24 mouse cellular contexts compared by ENCODE assay signal in genomic region chr2:103274803-103275202, GRCm38 (mm10). TPM values are rescaled to one million over a fixed set of nuclear protein-coding genes. Genes with fewer than 3 reads are reported as not detected.
DNase-seq lines count a peak whose midpoint lies in the region; TF ChIP-seq lines count a peak whose summit lies in the region.
"Had no signal": no experiment of that assay in that cellular context is flagged by ENCODE, and none has a peak within 500 bp of the region (broad histone marks: within the 10 kb centered on the region; RNA-seq: fewer than 3 reads in every experiment).

No protein-coding gene starts in this region.

- no peaks in the 10 kb centered on the region for H3K9me3 ChIP-seq in limb, embryonic 10.5 days (replicated peaks)
- H3K9me3 ChIP-seq: forebrain, embryonic 15.5 days; heart, embryonic 13.5 days; limb, embryonic 12.5 days; midbrain, embryonic 12.5 days; neural tube, embryonic 15.5 days had no signal

- H3K27me3 ChIP-seq in limb, embryonic 10.5 days (ENCODE audit: low read depth, poor library complexity, severe bottlenecking), result no peaks in the 10 kb centered on the region
- H3K27me3 ChIP-seq: forebrain, embryonic 15.5 days; heart, embryonic 13.5 days; limb, embryonic 12.5 days; midbrain, embryonic 12.5 days; neural tube, embryonic 15.5 days had no signal

- peak; percentile 8 for DNase-seq in layer of hippocampus, adult 9-11 months
- DNase-seq in layer of hippocampus, adult 2 months (ENCODE audit: low spot score in 2 of 2), result no peak
- peak; percentile 92 for DNase-seq in fat pad, adult 2 months (ENCODE audit: extremely low read depth, low read depth, low spot score)
- peak; percentile 12 to 78 for DNase-seq in left cerebral cortex, postnatal 25 days (ENCODE audit: low spot score in 2 of 2)
- DNase-seq in right cerebral cortex, adult 2 months (ENCODE audit: low spot score in 2 of 2), result peak; percentile 32 to 43
- DNase-seq in limb, embryonic 10.5 days (ENCODE audit: low spot score), result no peak
- no peak for DNase-seq in gastrocnemius, adult 2 months
- no peak for DNase-seq in cerebellum, adult 18-20 months
- DNase-seq: cerebellum, postnatal 14 days; gastrocnemius, postnatal 25 days; heart, postnatal 36 days; kidney, adult 11 months; kidney, postnatal 14 days; retina, postnatal 1 day; thymus, postnatal 14 days had no signal

- no peak overlapping the region for H3K4me3 ChIP-seq in layer of hippocampus, adult 2 months
- no peak overlapping the region for H3K4me3 ChIP-seq in limb, embryonic 10.5 days
- H3K4me3 ChIP-seq in gastrocnemius, adult 2 months, result no peak overlapping the region
- H3K4me3 ChIP-seq: forebrain, embryonic 15.5 days; heart, embryonic 13.5 days; limb, embryonic 12.5 days; midbrain, embryonic 12.5 days; myocyte; neural tube, embryonic 15.5 days had no signal

- TF ChIP-seq CTCF in layer of hippocampus, adult 2 months (conservative IDR thresholded peaks at IDR 0.05), result no peak
- no peak for TF ChIP-seq CTCF in gastrocnemius, adult 2 months (IDR thresholded peaks at IDR 0.05)

- intact Hi-C loops in left cerebral cortex, postnatal 25 days (cut with DNase I), result no loop called here
- intact Hi-C loops in gastrocnemius, adult 2 months (cut with DNase I), result no loop called here

- H3K36me3 ChIP-seq in limb, embryonic 10.5 days, result no peaks in the 10 kb centered on the region
- H3K36me3 ChIP-seq: forebrain, embryonic 15.5 days; heart, embryonic 13.5 days; limb, embryonic 12.5 days; midbrain, embryonic 12.5 days; neural tube, embryonic 15.5 days had no signal

- H3K4me1 ChIP-seq in limb, embryonic 10.5 days, result no peaks in the 10 kb centered on the region
- H3K4me1 ChIP-seq: forebrain, embryonic 15.5 days; limb, embryonic 12.5 days; midbrain, embryonic 12.5 days; neural tube, embryonic 15.5 days had no signal

- no peak overlapping the region for H3K27ac ChIP-seq in layer of hippocampus, adult 2 months
- no peak overlapping the region for H3K27ac ChIP-seq in limb, embryonic 10.5 days
- no peak overlapping the region for H3K27ac ChIP-seq in gastrocnemius, adult 2 months
- H3K27ac ChIP-seq: forebrain, embryonic 15.5 days; heart, embryonic 13.5 days; limb, embryonic 12.5 days; liver, embryonic 14.5 days; midbrain, embryonic 12.5 days; neural tube, embryonic 15.5 days; stomach, postnatal 0 days had no signal

- 89% methylated on average over 2 of the region's 2 CpGs for WGBS in limb, embryonic 10.5 days

RNA-seq across cellular contexts. Expression of gene Ehf, which starts 28.3 kb away (rescaled TPM):
- not detected for total RNA-seq in layer of hippocampus, adult 2 months (2021)
- under 1 TPM; 0.18 to 0.23 TPM for total RNA-seq in left cerebral cortex, postnatal 25 days (2021)
- 0.06 TPM in 1 of 2 replicates, not detected in the other for polyA plus RNA-seq in limb, embryonic 10.5 days (2016; fragmentation: Nextera tagmentation; extraction: Ambion mirVana)
- total RNA-seq in gastrocnemius, adult 2 months (2021), result under 1 TPM in 1 of 2 experiments, not detected in 1; 0.23 TPM
- total RNA-seq: gastrocnemius, postnatal 25 days; heart, postnatal 36 days had no signal
- polyA plus RNA-seq: C2C12; midbrain, embryonic 12.5 days; myocyte; neural tube, embryonic 15.5 days had no signal

Comparison
In these comparisons a context has a peak if more than half of its experiments do, and no peak if none do; other contexts are left out.
1. DNase-seq: peak in layer of hippocampus, adult 9-11 months (single experiment), fat pad, adult 2 months (single experiment), left cerebral cortex, postnatal 25 days (2 of 2) and right cerebral cortex, adult 2 months (2 of 2); none in layer of hippocampus, adult 2 months (0 of 2), limb, embryonic 10.5 days (single experiment), gastrocnemius, adult 2 months (single experiment) and cerebellum, adult 18-20 months (0 of 2).